Mouse (Mus musculus) ovary, postnatal 36 days (tissue): ENCODE measurements around the gene Iltifb.
A peak's percentile ranks its signal among the peaks of the same experiment; 100 is the strongest.
"Not testable (repeated sequence)": the region's sequence is repeated elsewhere in the genome, so short reads cannot be mapped to it uniquely, and the experiment has no call there.

Experiments
- DNase-seq: peaks from one replicate; pipeline ENCODE4 v3.0.0; 2022; ENCODE audit warnings: low spot score, mixed read lengths

Gene Iltifb

DNA sequence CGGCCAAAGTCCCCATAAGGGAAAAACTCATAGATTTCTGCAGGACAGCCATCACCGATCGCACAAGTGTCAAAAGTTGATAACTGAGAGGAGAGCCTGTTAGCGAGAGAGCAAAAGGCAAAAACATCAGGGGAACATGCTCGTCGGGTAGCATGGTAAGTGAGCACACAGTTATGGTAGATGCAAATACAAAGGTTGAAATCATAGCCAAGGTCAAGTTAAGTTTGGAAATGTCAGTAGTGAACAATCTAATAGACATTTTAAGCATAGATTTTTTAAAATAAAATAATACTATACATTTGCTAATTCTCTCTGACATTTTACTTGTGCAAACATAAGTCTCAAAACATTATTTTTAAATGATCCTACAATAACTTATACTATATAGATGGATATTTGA is at the start of gene Iltifb:
Iltifb (minus strand) TSS at position 101 of the 400 bp plus-strand sequence.
- no peak for DNase-seq

DNA sequence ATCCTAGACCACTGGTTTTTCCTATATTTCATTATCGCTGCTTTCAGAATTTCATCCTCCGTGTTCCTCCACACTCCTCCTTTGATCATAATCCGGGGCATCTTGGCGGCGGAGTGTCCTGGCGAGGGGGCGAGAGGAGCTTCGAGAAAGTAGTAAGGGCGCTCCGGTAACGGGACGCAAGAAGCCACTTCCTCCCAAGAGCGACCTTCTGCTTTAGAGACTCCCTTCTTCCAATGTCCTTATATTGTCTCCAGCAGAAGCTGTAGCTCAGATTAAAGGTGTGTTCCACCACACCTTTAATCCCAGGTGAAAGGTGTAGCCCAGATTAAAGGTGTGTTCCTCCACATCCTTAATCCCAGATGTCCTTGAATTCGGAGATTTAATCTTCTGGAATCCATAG is 48.3 kb upstream of the Iltifb start, which contains the start of gene Gm9046:
Gm9046 (minus strand) TSS at position 101 of the 400 bp plus-strand sequence.
- not testable (repeated sequence) for DNase-seq

DNA sequence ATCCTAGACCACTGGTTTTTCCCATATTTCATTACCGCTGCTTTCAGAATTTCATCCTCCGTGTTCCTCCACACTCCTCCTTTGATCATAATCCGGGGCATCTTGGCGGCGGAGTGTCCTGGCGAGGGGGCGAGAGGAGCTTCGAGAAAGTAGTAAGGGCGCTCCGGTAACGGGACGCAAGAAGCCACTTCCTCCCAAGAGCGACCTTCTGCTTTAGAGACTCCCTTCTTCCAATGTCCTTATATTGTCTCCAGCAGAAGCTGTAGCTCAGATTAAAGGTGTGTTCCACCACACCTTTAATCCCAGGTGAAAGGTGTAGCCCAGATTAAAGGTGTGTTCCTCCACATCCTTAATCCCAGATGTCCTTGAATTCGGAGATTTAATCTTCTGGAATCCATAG is 42.9 kb upstream of the Iltifb start, which contains the start of gene Gm9045:
Gm9045 (minus strand) TSS at position 101 of the 400 bp plus-strand sequence.
- not testable (repeated sequence) for DNase-seq

DNA sequence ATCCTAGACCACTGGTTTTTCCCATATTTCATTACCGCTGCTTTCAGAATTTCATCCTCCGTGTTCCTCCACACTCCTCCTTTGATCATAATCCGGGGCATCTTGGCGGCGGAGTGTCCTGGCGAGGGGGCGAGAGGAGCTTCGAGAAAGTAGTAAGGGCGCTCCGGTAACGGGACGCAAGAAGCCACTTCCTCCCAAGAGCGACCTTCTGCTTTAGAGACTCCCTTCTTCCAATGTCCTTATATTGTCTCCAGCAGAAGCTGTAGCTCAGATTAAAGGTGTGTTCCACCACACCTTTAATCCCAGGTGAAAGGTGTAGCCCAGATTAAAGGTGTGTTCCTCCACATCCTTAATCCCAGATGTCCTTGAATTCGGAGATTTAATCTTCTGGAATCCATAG is 37.5 kb upstream of the Iltifb start, which contains the start of gene Gm9044:
Gm9044 (minus strand) TSS at position 101 of the 400 bp plus-strand sequence.
- not testable (repeated sequence) for DNase-seq

DNA sequence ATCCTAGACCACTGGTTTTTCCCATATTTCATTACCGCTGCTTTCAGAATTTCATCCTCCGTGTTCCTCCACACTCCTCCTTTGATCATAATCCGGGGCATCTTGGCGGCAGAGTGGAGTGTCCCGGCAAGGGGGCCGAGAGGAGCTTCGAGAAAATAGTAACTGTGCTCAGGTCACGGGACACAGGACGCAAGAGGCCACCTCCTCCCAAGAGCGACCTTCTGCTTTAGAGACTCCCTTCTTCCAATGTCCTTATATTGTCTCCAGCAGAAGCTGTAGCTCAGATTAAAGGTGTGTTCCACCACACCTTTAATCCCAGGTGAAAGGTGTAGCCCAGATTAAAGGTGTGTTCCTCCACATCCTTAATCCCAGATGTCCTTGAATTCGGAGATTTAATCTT is 32.0 kb upstream of the Iltifb start, which contains the start of gene Gm9040:
Gm9040 (minus strand) TSS at position 101 of the 400 bp plus-strand sequence.
- DNase-seq: not testable (repeated sequence)

DNA sequence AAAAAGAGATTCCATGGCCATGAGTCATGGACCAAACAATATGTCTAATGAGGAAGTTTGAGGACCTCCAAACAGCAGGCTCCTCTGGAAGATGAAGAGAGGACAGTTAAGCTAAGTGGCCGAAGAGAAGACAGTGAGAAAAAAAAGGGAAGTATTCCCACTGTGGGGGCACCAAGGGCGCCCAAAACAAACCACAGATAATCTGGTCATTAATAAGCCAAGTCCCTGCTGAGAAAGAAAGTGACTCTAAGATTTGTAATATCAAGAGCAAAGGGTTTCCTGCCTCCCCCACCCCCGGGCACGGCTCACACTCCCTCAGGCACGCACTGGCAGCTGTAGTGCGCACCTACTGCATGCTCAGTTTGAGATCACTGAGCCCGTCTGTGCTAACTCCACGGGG is 24.2 kb upstream of the Iltifb start:
- DNase-seq: no peak

DNA sequence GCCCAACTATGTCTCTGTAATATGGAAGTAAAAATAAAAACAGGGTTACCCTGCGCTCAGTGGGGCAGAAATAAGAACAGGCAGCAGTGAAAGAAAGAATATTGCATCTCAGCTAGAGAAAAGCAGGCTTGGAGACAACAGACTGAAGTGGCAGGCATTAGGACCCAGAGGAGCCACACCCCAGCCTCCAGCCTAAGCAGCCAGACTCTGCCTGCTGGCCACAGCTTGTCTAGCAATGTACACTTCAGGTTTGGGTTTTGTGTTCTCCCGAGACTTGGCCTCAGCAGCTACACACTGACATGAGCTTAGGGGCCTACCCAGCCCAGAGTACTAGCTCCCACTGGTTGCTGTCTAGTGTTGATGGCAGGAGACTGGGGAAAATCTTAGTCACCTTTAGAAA is 7.3 kb upstream of the Iltifb start:
- not testable (repeated sequence) for DNase-seq

DNA sequence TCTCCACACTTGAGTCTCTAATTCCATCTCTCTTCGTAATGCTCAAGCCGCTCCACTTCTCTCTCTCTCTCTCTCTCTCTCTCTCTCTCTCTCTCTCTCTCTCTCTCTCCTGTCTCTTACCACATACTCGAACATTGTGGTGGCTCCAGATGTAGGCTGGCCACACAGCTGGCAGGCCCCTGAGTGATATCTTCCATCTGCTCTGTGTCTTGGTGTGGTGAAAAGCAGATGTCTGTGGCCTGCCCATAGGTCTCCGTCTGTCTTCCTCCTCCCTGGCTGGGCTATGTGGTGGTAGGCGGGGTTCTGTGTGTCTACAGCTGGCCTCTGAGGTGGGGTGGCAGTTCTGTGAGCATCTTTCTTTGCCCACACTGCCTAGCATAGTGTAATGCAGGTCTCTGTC is 11.8 kb downstream of the Iltifb start:
- not testable (repeated sequence) for DNase-seq

DNA sequence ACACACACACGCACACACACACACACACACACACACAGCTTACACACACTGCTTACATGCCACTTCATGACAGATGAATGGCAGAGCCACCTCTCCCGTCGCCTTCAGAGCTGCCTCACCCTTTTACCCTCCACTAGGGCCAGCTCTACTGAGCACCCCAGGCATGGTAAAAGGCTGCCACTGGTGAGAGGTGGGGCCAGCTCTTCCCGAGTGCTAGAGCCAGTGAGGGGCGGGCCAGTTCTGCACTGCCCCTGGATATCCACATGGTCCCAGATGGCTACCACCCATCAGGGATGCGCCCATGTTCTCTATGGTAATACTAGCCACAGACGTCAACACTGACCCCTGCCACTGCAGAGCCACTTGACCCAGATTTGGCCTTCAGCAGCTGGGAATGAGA is 12.3 kb downstream of the Iltifb start:
- DNase-seq: not testable (repeated sequence)

DNA sequence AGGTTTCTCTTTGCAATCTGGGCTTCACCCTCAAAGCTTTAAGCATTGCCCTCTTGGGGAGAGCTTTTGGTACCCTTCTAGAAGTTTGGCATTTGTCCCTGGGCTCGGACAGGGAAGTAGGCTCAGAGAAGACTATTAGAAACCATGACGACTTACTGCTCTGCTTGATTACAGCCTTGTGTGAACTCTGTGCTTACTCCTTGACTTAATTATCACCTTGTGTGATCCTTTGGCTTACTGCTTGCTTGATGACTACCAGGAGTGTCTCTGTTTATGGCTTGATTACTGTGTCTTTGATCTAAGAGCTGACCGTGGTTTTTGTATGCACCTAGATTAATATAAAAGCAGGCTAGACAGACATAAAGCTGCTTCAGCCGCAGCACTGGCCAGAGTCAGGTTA is 16.8 kb downstream of the Iltifb start:
- not testable (repeated sequence) for DNase-seq

DNA sequence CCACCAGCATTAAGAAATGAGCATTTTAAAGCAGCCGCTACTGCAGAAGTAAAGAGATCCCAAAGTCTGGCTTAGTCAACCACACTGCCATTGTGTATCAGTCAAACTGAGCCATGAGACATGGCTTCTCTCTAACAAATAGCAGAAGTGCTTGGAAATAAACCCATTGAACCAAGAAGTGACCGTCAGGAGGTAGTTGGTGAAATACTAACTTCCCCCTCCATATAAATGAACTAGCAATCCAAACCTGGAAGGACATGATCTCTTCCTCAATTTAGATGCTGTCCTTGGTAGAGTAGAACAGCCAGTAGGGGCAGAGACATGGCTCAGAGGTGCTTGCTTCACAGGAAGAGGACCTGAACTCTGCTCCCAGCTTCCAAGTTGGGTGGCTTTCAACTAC is 23.4 kb downstream of the Iltifb start:
- DNase-seq: not testable (repeated sequence)

DNA sequence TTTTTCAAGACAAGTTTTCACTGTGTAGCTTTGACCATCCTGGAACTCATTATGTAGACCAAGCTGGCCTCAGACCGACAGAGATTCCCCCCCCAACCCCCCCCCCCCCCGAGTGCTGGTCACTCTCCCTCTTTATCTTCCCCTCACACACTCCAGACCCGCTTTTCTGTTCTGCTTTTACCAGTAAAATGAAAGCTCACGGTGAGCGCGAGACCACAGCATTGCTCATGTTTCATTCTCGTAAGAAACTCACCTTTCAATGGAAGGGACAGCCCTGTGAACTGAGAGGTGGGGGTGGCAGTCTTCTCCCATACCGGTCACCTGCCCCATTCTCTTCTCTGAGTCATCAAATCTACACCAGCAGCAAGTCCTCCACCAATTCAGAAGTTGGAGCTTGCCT is 26.0 kb downstream of the Iltifb start:
- DNase-seq: not testable (repeated sequence)

DNA sequence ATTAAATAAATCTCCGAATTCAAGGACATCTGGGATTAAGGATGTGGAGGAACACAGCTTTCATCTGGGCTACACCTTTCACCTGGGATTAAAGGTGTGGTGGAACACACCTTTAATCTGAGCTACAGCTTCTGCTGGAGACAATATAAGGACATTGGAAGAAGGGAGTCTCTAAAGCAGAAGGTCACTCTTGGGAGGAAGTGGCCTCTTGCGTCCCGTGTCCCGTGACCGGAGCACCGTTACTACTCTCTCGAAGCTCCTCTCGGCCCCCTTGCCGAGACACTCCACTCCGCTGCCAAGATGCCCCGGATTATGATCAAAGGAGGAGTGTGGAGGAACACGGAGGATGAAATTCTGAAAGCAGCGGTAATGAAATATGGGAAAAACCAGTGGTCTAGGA is 36.5 kb downstream of the Iltifb start, which contains the start of gene Gm32802:
Gm32802 (plus strand) TSS at position 301 of the 400 bp plus-strand sequence.
- DNase-seq: not testable (repeated sequence)

DNA sequence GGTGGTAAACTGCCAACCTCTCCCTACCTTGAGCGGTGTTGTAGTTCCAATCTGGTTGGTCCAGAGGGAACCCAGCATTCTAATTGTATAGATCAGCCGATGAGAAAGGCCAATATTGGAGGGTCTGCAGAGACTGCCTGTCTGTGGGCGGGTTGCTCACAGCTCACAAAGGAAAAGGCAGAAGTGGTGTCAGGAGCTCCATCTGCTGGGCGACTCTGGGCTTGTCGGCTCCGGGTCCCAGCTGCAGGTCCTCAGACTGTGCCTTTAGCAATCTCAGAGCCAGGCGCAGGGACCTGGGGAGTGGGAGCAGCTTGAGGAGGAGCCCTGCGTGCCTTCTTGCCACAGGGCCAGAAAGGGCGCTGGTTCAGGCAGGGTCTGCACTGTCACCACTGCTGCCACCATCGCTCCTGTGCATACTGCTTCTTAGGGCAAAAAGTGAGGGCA is 44.0 kb downstream of the Iltifb start:
- peak; percentile 25 for DNase-seq

DNA sequence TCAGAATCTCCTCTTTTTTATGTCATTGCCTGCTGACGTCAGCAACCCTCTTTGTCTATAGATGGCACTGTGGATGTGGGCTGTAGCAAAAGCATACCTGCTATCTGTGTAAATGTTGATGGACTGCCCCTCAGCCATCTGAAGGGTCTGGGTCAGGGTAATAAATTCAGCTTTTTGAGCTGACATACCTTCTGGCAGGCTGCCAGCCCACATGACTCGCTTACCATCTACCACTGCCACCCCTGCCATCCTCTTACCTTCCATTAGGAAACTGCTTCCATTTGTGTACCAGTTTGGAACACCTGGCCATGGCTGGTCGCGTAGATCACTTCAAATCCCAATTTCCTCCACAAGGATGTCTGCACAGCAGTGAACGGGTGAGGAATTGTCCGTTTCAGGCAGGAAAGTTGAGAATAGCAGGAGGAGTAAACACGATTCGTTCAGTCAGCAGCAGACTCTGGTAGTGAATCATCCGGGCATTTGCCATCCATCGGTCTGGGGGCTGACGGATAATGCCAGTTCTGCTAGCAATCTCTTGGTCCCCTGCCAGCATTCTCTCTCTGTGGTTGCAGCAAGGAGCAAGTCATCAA is 45.7 kb downstream of the Iltifb start:
- DNase-seq: not testable (repeated sequence)

DNA sequence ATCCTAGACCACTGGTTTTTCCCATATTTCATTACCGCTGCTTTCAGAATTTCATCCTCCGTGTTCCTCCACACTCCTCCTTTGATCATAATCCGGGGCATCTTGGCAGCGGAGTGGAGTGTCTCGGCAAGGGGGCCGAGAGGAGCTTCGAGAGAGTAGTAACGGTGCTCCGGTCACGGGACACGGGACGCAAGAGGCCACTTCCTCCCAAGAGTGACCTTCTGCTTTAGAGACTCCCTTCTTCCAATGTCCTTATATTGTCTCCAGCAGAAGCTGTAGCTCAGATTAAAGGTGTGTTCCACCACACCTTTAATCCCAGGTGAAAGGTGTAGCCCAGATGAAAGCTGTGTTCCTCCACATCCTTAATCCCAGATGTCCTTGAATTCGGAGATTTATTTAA is 54.2 kb downstream of the Iltifb start, which contains the start of gene Gm32717:
Gm32717 (minus strand) TSS at position 101 of the 400 bp plus-strand sequence.
- DNase-seq: not testable (repeated sequence)
